Mouse (Mus musculus) NIH3T3 (cell line): Measurements from ENCODE around the gene Bdkrb2.

Source experiments
- DNase-seq: peaks from one replicate; pipeline ENCODE4 v3.0.0-alpha.2; 2012; ENCODE audit warnings: low read depth

The Bdkrb2 gene

GRCm38 (mm10) chr12:105562936-105563680 is at the start of gene Bdkrb2:
Bdkrb2 (plus strand) TSS chr12:105563226.
- peak; percentile 34 for DNase-seq

DNA sequence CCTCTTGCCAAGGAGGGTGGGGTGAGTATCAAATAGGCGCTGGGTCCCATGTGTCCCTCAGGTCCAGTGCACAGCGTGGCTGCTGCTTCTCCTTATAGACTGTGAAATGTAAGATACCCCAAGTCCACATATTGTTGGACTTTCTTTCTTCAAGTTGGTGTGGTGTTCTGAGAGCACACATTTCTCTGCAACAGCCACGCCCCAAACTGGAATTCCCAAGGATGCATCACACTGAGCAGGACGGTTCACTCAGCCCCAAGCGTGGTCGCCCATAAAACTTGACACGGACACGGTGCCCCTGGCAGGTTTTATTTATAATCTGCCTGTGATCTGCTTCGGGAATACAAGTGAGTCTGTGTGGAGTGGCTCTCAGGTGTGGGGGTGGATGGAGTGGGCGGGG is 48.9 kb upstream of the Bdkrb2 start:
- no peak for DNase-seq

DNA sequence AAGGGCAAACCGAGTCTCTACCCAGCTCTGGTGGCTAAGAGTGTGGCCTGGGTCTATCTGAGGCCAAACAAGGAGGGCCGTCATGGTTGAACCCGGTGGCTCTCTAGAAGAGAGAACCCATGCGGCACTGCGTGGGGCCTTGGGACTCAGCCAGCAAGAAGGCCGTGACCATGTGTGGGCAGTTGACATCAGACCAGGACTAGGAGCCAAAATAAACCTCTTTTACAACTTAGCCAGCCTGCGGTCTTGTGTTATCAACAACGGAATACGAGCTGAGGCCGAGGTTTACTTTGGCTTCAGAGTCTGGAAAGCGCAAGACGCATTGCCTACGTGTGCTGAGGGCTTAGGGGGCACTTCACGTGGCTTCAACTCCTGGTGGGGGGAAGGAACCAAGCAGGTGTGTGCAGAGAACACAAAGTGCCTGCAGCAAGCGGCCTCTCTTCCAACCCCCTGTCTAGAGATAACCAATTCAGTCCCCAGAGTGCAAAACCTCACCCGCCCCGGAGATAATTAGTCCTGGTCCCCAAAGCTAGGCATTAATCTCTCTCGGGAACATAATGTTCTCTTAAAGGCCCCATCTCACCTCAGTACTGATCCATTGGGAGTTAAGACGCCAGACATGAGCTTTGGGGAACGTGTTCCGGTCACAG is 45.9 kb upstream of the Bdkrb2 start:
- peak; percentile 41 for DNase-seq

DNA sequence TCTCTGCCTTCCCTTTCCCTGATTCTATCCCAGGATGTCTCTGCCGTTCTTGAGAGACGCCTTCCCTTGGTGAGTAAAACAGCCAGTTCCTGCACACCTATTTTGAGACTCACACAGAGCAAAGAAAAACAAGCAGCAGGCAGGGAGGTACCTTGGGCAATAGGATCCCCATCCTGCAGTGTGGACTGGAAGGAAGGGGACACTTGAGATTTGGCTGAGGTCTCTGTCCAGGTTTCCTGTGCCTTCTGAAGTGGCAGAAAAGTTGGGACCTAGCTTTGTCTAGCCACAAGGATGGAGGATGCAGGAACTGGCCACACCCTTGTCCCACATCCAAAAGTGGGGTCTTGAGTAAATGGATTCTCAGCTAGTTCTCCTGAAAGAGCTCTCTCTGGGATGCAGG is 43.2 kb upstream of the Bdkrb2 start:
- DNase-seq = no peak

DNA sequence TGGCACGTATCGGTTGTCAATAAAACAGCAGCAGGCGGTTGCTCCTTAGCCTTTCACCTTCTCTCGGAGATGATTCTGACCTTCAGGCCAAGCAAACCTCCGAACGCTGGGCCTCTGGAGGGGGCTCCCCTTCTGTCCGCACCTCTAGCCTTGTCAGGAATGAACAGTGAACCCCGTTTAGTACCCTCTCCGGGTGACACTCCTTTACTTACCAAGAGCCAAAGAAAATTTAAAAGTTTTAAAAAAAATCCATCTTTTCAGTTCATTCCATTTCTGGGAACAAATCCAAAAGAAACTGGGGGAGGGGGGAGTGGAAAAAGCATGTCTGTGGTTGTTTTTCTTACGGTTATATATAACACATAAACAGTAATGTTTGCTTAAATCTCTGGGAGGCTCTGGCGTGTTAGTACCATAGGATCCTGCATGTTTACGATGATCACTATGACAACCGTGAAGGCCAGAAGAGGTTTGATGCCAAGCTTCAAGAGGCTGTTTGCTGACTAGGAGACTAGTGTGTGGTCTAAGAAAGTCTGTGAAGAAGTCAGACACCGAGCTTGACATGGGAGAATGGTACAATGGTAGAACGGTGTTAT is 41.8 kb upstream of the Bdkrb2 start:
- DNase-seq = peak; percentile 71

GRCm38 (mm10) chr12:105523737-105524136 is 39.3 kb upstream of the Bdkrb2 start:
- no peak for DNase-seq

GRCm38 (mm10) chr12:105526186-105526585 is 36.8 kb upstream of the Bdkrb2 start:
- peak; percentile 52 for DNase-seq

GRCm38 (mm10) chr12:105526829-105527228 is 36.2 kb upstream of the Bdkrb2 start:
- peak; percentile 39 for DNase-seq

GRCm38 (mm10) chr12:105529545-105529944 is 33.5 kb upstream of the Bdkrb2 start:
- DNase-seq = no peak

DNA sequence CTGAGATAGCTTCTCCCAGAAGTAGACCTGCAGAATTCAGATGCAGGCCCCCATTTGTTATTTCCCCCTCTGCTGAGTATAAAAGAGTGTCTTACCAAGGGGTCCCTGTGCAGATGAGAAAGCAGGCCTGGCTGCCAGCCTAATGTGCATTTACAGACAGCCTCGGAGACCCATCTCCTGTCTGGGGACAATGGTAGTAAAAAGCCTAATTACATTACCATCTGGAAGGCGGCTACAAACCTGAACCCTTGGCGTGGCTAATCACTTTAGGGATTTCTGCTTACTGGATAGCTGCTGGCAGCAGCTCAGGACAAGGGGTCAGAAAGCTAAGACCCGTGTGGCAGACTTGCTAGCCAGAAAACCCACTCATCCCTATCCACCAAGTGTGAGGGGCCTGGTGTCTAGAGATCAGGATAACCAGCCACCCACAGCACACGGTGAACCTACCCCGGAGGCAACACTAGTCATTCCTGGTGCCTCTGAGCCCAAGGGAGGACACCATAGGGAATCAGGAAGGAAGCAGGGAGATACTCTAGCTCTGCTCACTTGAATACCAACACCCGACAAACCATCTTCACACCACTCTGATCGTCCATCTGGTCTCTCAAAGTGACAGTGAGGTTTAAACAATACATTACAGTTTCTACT is 31.2 kb upstream of the Bdkrb2 start:
- DNase-seq = no peak

GRCm38 (mm10) chr12:105534842-105535241 is 28.2 kb upstream of the Bdkrb2 start:
- DNase-seq = no peak

DNA sequence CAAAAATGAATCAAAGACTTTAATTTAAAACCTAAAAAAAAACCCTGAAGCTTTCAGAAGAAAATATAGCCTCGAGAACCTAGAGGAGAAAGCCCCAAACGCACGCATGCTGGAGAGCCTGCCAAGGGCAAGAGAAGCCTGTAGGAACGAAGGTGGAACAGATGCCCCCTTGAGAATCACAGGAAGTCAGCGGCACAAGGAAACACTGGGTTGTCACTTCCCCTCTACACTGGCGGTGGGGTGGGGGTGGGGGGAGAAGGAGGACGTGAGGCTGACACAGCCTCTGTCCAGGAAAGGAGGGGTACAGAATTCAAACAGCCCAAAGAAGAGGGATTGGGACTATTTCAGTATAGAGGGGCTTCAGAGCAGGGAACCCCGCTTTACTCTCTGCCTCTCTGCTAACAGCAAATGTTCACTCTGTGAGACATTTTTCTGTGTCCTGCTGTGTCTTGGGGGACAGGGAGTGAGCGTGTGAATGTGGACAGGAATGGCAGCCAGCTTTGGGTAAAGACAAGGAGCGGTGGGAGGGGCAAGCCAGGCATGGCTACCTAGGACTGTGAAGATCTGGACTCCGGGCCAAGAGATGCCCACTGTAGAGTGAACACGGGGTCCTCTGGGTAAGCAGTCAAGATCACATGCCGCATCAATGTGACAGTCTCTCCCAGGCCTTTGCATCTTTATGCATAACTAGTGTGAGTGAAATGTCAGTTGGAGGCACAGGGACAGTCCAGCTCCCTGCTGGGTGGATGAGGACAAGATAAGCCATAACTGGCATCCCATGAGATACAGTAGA is 26.9 kb upstream of the Bdkrb2 start:
- DNase-seq = no peak

GRCm38 (mm10) chr12:105537162-105537561 is 25.9 kb upstream of the Bdkrb2 start:
- no peak for DNase-seq

- no peak for DNase-seq
Observed at GRCm38 (mm10) chr12:105539649-105540048, 23.4 kb upstream of the Bdkrb2 start.

DNA sequence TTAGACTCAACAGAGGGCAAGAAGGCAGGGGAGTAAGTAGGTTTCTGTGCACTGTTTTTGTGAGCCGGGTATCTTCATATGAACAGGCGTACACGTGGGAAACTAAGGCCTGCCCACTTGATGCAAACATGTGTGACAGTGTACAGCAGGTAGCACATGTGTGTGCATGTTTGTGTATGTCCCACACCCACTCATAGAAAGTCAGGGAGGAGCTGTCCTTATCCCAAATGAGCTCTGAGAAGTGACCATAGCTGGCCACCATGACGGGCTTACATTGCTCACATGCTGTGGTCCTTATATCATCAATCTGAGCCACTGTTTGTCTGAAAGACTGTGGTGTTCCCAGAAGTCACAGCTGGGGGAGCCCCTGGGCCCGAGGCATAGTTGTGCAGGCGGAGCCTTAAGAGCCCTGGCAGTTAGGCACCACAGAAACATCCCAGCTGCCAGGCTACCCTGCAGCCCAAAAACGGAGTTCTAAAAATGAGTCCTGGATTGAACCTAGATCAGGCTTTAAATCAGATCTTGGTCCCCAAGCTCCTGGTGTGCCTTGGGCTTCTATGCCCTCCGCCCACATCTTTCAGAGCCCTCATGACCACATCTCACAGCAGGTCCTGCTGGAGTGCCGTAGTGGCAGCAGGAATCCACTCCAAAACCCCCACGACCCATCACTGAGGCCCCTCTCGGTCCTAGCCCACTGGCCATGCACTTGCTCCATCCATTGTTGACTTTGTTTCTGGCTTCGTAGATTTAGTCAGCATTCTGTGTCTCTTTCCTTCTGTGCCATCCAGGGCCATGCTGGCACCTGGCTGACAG is 21.2 kb upstream of the Bdkrb2 start:
- no peak for DNase-seq

DNA sequence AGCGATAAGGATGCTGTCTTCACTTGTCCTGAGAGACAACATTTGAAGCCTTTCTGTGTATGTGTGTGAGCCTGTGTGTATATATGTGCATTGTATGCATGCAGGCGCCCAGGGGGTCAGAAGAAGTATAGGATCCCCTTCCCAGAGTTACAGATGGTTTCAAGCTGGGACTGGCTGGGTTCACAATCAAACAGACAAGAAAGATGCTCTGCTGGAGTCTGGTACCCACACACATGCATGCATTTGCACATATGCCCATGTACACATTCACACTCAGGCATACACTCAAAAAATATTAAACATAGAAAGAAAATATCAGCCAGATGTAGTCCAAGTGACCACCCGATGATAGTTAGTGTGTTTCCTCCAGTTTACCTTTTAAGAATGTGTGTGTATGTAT is 20.5 kb upstream of the Bdkrb2 start:
- DNase-seq = no peak

DNA sequence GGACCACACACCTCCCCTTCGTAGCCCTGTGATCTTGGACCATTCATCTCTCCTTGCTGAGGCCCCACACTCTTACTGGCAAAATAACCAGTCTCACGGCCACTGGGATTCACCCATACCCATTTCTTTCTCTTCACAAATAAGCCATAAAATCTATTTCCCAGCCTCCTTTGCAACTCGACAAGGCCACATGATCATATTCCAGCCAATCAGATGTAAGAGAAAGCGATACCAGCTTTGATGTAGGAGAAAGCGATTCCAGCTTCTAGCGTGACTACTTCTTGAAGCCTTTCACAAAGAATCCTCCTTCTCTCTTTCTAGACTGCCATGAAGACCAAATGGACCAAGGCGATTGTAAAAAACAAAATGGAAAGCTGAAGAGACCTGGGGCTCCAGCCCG is 19.9 kb upstream of the Bdkrb2 start:
- no peak for DNase-seq

DNA sequence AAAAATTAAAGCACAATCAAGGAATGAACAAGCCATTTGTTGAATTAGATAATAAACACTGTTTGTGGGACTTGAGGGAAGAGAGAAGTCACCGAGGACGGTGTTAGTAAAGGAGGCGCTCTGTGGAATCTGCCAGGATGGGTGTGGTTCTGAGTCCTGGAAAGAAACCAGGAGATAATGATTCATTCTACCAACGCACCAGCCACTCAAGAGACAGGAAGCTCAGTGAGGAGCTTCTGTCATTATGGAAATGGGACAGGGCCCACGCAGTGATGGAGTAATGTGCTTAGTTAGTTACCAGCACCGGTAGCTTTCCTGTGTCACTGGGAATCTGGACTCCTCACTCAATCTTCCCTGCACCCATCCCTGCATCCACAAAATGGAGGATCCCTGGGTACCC is 19.3 kb upstream of the Bdkrb2 start:
- peak; percentile 52 for DNase-seq

- DNase-seq = no peak
Observed at GRCm38 (mm10) chr12:105544872-105545271, 18.2 kb upstream of the Bdkrb2 start.

GRCm38 (mm10) chr12:105545696-105546435 is 17.2 kb upstream of the Bdkrb2 start:
- peak; percentile 58 for DNase-seq
